Mouse (Mus musculus) myocyte (in vitro differentiated cells): ENCODE measurements around the gene Acot11.
A peak's percentile ranks its signal among the peaks of the same experiment; 100 is the strongest.

ENCODE experiments used
- CEBPB ChIP-seq: IDR thresholded peaks from 2 replicates; pipeline ENCODE4 v1.6.1; 2011; ENCODE audit warnings: mild to moderate bottlenecking, moderate library complexity; ENCODE audit not compliant: poor library complexity, insufficient read depth, severe bottlenecking
- E2F4 ChIP-seq: IDR thresholded peaks from one replicate; pipeline ENCODE4 v1.6.1; 2011; ENCODE audit warnings: mild to moderate bottlenecking, control low read depth, moderate library complexity; ENCODE audit not compliant: insufficient read depth
- MAX ChIP-seq: IDR thresholded peaks from one replicate; pipeline ENCODE4 v1.6.1; 2011; ENCODE audit warnings: low read depth, mild to moderate bottlenecking, control low read depth
- MYOD1 ChIP-seq, 3 experiments: IDR thresholded peaks; one replicate each; pipeline ENCODE4 v1.6.1; 2011; ENCODE audit warnings: control low read depth in 2 of 3, low read depth in 2 of 3, mild to moderate bottlenecking in 2 of 3, moderate library complexity in 1 of 3; ENCODE audit not compliant: insufficient read length in 2 of 3, control insufficient read depth in 1 of 3
- MYOG ChIP-seq, 3 experiments: IDR thresholded peaks; one replicate each; pipeline ENCODE4 v1.6.1; 2011; ENCODE audit warnings: control low read depth in 2 of 3, low read depth in 2 of 3, mild to moderate bottlenecking in 2 of 3; ENCODE audit not compliant: insufficient read length in 2 of 3, control insufficient read depth in 1 of 3, insufficient read depth in 1 of 3
- POLR2A ChIP-seq: IDR thresholded peaks from one replicate; pipeline ENCODE4 v1.6.1; 2011; ENCODE audit warnings: low read depth, mild to moderate bottlenecking, control low read depth, moderate library complexity; ENCODE audit not compliant: insufficient read length
- POLR2AphosphoS2 ChIP-seq: IDR thresholded peaks from one replicate; pipeline ENCODE4 v1.6.1; 2011; ENCODE audit warnings: low read depth, control low read depth; ENCODE audit not compliant: insufficient read length
- SRF ChIP-seq: IDR thresholded peaks from one replicate; pipeline ENCODE4 v1.6.1; 2011; ENCODE audit warnings: low read depth; ENCODE audit not compliant: control insufficient read depth, insufficient read length
- TCF12 ChIP-seq: IDR thresholded peaks from one replicate; pipeline ENCODE4 v1.6.1; 2011; ENCODE audit warnings: mild to moderate bottlenecking, control low read depth; ENCODE audit not compliant: poor library complexity, insufficient read depth, severe bottlenecking
- TCF3 ChIP-seq: IDR thresholded peaks from one replicate; pipeline ENCODE4 v1.6.1; 2011; ENCODE audit warnings: low read depth, control low read depth; ENCODE audit not compliant: insufficient read length
- USF1 ChIP-seq: IDR thresholded peaks from one replicate; pipeline ENCODE4 v1.6.1; 2011; ENCODE audit warnings: low read depth, mild to moderate bottlenecking, control low read depth, moderate library complexity

- TF ChIP-seq POLR2A (peak; percentile 32), E2F4 (no peak), USF1 (no peak), TCF12 (no peak), SRF (no peak), TCF3 (no peak), MYOD1 (IDR thresholded peaks at IDR 0.05; ENCODE audit: control insufficient read depth in 1 of 3, insufficient read length in 2 of 3, low read depth in 2 of 3) (peak in 1 of 3 experiments; percentile 59), MYOG (IDR thresholded peaks at IDR 0.05; ENCODE audit: control insufficient read depth in 1 of 3, insufficient read depth in 1 of 3, insufficient read length in 2 of 3, low read depth in 2 of 3) (peak in 2 of 3 experiments; percentile 33 to 55), CEBPB (no peak), MAX (no peak), POLR2AphosphoS2 (no peak)
Observed at GRCm38 (mm10) chr4:106799772-106800336, 4.9 kb downstream of the Acot11 start.
